Mouse (Mus musculus) liver, embryonic 16.5 days (tissue): ENCODE measurements at regions not wholly inside any gene's neighbourhood (a gene's known extent, or its start where the extent isn't known, plus 50 kb on each side); places are given as distances from the start of the nearest gene placed in this dataset.
"Not testable (repeated sequence)": the region's sequence is repeated elsewhere in the genome, so short reads cannot be mapped to it uniquely, and the experiment has no call there.

Source experiments
- ATAC-seq: fragments of 200-750 bp; cut with Nextera tagmentation; 2 replicates; pipeline ENCODE4 v1.8.0; 2017; ENCODE audit warnings: low read depth, mild to moderate bottlenecking, moderate number of reproducible peaks, moderate library complexity
- H3K27ac ChIP-seq: fragments of 300-500 bp; sonication (generic); 2 replicates; pipeline ENCODE4 v1.5.1; 2014; ENCODE audit warnings: mild to moderate bottlenecking, low read length
- H3K27me3 ChIP-seq: fragments of 300-500 bp; sonication (generic); 2 replicates; pipeline ENCODE4 v1.6.1; 2014; ENCODE audit warnings: low read depth, low read length, mixed read lengths; ENCODE audit not compliant: control insufficient read depth, insufficient read depth
- H3K36me3 ChIP-seq: fragments of 300-500 bp; sonication (generic); 2 replicates; pipeline ENCODE4 v1.6.1; 2014; ENCODE audit warnings: mild to moderate bottlenecking; ENCODE audit not compliant: control insufficient read depth, insufficient read depth
- H3K4me1 ChIP-seq: fragments of 300-500 bp; sonication (generic); 2 replicates; pipeline ENCODE4 v1.6.1; 2014; ENCODE audit warnings: low read depth, low read length, mixed read lengths; ENCODE audit not compliant: control insufficient read depth
- H3K4me2 ChIP-seq: fragments of 300-500 bp; sonication (generic); 2 replicates; pipeline ENCODE4 v1.6.1; 2014; ENCODE audit warnings: low read depth, low read length, mixed read lengths
- H3K4me3 ChIP-seq: fragments of 300-500 bp; sonication (generic); 2 replicates; pipeline ENCODE4 v1.5.1; 2014; ENCODE audit warnings: low read depth, mild to moderate bottlenecking, low read length
- H3K9ac ChIP-seq: fragments of 300-500 bp; sonication (generic); 2 replicates; pipeline ENCODE4 v1.6.1; 2014; ENCODE audit warnings: low read depth, low read length
- H3K9me3 ChIP-seq: fragments of 300-500 bp; sonication (generic); replicated peaks from 2 replicates; pipeline ENCODE4 v1.6.1; 2016; ENCODE audit warnings: low read length; ENCODE audit not compliant: control insufficient read depth
- WGBS: fragments of 180-500 bp; shearing (Covaris S2); extraction: QIAGEN DNeasy Blood & Tissue Kit; methylation state at CpG from one replicate; pipeline ENCODE4 v1.1.7; 2014; ENCODE audit not compliant: insufficient replicate concordance; 5-methylcytosine and 5-hydroxymethylcytosine counted together

- H3K4me3 ChIP-seq: no peak overlapping the region
- H3K9ac ChIP-seq: no peak overlapping the region
- no peak overlapping the region for H3K27ac ChIP-seq
- WGBS: 53% methylated on average over 5 of the region's 5 CpGs
- no peaks in the 10 kb centered on the region for H3K27me3 ChIP-seq
- ATAC-seq: no peak
- no peak overlapping the region for H3K4me2 ChIP-seq
- H3K36me3 ChIP-seq: no peaks in the 10 kb centered on the region
- H3K9me3 ChIP-seq: no peaks in the 10 kb centered on the region
- H3K4me1 ChIP-seq: no peaks in the 10 kb centered on the region
These were observed 52.8 kb upstream of the Tmem17 start for GRCm38 (mm10) chr11:22458951-22459703.

GRCm38 (mm10) chr11:22461019-22461735 is 50.7 kb upstream of the Tmem17 start:
- not testable (repeated sequence) for ATAC-seq, H3K27ac ChIP-seq, H3K4me1 ChIP-seq, H3K4me3 ChIP-seq, H3K9me3 ChIP-seq, H3K36me3 ChIP-seq, H3K9ac ChIP-seq, H3K27me3 ChIP-seq, H3K4me2 ChIP-seq
- 62% methylated on average over 8 of the region's 8 CpGs for WGBS
